Mouse (Mus musculus): Measurements from ENCODE around the gene 2410004P03Rik.

Gene 2410004P03Rik

DNA sequence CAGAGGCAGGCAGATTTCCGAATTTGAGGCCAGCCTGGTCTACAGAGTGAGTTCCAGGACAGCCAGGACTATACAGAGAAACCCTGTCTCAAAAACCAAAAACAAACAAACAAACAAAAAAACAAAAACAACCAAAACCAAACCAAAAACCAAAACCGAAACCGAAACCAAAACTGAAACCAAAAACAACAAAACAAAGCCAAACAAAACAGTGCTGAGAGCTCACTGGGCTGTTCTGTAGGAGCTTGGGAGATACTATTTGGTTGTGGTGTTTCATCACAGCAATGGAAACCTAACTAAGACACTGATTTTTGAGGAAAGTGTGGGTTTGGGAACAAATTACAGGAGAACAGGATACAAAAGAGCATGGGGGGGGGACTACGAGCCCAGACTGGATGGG, 10.6 kb upstream of the 2410004P03Rik start:
- DNase-seq (ENCODE audit: extremely low read depth, low read depth), result no peak

DNA sequence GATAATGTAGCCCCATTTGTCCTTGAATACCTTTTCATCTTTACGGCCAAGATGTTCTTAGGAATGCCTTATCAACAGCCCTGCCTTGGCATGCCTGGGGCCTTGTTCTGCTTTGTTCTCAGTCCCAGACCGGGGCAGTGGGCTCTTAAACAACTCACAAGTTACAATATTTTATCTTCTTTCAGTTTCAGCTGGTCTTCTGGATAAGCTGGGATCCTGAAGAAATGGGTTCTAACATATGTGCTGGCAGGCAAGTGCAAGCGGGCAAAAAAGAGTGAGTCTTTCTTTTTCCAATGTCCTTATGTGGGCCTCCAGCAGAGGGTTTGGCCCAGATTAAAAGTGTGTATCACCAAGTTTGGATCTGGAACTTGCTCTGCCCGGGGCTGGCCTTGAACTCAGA, 9.6 kb upstream of the 2410004P03Rik start:
- peak; percentile 70 for DNase-seq (ENCODE audit: extremely low read depth, low read depth)

DNA sequence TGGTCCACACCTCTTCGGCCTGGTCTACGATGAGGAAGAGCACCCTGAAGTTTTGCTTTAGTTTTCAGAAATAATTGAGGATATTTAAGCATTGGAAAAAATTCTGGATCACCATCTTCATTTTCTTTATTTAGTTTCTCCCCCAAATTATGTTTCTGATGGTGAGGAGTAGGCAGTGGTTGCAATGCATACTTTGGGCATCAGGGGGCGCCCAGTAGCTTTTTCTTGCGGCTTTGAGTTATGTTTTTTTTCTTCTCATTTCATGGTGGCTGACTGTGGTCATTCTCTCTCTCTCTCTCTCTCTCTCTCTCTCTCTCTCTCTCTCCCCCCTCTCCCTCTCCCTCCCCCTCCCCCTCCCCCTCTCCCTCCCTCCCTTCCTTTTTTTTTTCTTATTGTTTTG, 6.9 kb upstream of the 2410004P03Rik start:
- no peak for DNase-seq (ENCODE audit: extremely low read depth, low read depth)

DNA sequence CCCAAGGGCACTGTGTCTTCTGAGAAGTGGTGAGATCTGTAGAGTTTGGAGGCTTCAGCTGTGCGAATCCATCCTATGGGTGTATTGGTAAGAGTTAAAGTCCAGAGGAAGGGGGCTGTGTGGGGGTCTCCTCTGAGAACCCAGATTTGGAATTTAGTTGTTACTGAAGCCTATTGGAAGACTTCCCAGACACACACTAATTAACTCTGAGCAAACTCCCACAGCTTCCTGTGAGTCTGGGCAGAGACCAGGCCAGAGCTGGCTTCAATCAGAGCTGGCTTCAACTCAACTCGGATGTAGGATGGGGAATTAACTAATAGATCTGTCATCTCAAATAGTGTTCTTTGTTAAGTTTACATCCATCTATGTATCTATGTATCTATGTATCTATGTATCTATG, 4.2 kb upstream of the 2410004P03Rik start:
- no peak for DNase-seq (ENCODE audit: extremely low read depth, low read depth)

- DNase-seq (ENCODE audit: extremely low read depth, low read depth), result no peak
Observed at GRCm38 (mm10) chr12:17012067-17012899, 756 bp upstream of the 2410004P03Rik start.

DNA sequence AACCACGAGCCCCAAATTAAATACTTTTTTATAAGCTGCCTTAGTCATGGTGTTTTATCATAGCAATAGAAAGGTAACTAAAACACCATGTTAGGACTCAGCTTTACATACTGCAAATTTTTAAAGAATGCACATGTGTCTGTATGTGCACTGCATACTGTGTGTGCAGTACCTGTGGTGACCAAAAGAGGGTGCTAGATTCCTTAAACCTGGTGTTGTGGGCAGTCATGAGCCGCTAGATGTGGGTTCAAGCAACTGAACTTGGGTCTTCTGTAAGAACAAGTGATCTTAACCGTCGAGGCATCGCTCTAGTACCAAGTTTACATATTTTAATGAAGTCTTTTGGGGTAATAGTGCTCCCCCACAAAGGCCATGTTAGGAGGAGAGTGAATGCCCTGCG, 2.1 kb downstream of the 2410004P03Rik start:
- no peak for DNase-seq (ENCODE audit: extremely low read depth, low read depth)

GRCm38 (mm10) chr12:17001211-17001610, 10.3 kb downstream of the 2410004P03Rik start:
- no peak for DNase-seq (ENCODE audit: extremely low read depth, low read depth)

DNA sequence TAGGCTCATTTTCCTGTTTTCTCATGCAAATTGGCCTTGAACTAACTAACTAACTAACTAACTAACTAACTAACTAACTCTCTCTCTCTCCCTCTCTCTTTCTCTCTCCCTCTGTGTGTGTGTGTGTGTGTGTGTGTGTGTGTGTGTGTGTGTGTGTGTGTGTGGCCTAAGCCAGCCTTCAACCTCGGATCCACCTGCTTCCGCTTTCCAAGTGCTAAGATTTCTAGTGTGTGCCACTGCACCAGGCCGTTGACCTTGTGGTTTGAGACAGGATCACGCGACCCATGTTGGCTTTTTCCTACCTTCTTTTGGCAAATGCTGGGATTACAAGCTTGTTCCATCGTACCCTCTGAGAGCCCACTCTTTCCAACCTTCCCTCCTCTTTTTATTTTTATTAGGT, 10.9 kb downstream of the 2410004P03Rik start:
- DNase-seq (ENCODE audit: extremely low read depth, low read depth), result no peak

- peak; percentile 76 for DNase-seq (ENCODE audit: extremely low read depth, low read depth)
Observed at GRCm38 (mm10) chr12:16999739-17000497, 11.6 kb downstream of the 2410004P03Rik start, which contains the start of gene Pqlc3. Pqlc3 (minus strand) TSS chr12:17000408.

DNA sequence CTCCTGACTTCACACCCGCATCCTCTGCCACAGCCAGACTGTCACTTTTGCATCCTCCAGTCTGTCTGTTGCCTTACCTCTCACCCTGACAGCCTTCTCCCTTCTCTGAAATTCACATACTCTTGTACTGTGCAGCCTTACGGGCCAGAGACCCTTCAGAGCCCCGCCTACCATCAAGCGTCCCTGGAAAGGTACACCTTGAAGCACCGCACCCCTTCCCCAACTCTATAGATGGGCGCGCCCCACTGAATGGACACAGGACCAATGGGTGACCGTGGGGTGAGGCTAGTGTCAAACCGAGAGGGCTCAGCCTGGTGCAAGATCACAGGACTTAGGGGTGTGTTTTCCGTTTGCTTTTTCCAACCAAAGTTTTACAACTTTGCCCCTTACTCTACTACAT, 12.4 kb downstream of the 2410004P03Rik start:
- DNase-seq (ENCODE audit: extremely low read depth, low read depth), result no peak

DNA sequence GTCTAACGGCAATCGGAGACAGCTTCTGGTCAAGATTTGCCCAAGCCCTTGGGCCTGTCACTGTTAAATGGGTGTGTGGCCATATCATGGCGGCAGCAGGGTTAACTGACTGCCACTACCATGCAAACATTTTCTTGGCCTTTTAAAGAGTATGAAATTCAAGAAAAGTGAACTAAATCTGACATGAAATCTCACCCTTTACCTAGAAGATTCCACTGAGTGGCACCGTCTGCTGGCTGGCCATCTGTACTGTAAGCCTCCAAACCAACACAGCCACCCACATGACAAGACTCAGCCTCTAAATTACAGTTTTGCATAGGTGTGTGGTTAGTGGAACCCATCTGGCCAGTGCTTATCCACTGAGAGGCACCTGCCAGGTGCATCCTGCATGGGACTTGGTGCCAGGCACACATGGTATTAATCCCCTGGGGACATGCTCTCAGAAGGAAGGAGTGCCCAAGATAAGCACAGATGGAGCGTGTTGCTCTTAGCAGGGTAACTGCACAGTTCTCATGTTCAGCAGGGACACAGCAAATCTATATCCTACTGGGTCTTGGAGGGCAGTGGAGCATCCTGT, 14.6 kb downstream of the 2410004P03Rik start:
- DNase-seq (ENCODE audit: extremely low read depth, low read depth), result no peak

GRCm38 (mm10) chr12:16996281-16996680, 15.2 kb downstream of the 2410004P03Rik start:
- DNase-seq (ENCODE audit: extremely low read depth, low read depth), result no peak

DNA sequence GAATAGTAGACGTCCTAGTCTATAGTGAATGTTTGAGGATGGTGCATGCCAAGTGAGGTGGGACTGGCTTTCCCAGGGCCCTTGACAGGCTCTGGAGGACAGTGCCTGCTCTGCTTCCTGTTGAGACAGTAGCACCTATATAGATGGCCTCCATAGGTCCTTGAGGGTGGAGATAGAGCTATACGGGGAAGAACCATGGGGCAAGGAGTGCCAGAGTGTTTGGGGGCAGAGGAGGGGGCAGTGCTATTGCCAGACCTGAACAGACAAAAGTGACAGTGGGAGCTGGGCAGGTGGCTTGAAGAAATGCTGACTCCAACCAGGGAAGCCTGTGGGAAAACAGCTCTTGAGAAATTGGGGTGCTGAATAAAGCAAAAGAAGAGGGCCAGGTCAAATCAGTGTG, 17.2 kb downstream of the 2410004P03Rik start:
- no peak for DNase-seq (ENCODE audit: extremely low read depth, low read depth)

DNA sequence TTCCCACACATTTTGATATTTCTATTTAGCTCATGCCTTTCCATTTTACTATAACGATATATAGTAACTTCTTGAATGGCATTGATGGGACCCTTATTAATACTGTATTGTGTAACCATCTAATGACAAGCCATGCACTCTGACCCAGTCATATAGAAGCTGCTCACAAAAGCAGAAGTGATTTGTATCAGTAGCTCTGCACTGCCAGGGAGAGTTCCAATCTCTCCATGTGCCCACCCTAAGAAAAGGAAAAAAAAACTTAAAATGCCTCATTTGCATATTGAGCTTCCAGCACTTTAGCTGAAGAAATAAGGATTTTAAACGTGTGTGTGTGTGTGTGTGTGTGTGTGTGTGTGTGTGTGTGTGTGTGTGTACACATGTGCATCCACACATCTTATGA, 19.2 kb downstream of the 2410004P03Rik start:
- DNase-seq (ENCODE audit: extremely low read depth, low read depth), result no peak

DNA sequence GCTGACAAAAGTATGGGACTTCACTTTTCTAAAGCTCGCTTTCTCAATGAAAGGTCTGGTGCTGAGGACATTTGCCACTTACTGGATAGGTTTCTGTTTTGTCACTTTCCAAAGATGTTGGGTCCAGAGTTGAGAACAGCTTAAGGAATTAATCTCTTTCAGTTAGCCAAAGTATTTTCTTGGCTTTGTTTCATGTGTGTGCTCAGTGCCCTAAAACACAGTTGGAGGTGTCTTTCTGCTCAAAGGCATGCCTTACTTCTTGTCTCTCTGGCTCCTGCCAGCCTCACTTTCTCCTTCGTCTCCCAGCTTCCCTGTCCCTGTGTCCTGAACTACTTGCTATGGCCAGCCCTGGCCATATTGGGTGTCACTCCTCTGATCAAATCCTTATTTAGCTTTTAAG, 20.2 kb downstream of the 2410004P03Rik start:
- no peak for DNase-seq (ENCODE audit: extremely low read depth, low read depth)

DNA sequence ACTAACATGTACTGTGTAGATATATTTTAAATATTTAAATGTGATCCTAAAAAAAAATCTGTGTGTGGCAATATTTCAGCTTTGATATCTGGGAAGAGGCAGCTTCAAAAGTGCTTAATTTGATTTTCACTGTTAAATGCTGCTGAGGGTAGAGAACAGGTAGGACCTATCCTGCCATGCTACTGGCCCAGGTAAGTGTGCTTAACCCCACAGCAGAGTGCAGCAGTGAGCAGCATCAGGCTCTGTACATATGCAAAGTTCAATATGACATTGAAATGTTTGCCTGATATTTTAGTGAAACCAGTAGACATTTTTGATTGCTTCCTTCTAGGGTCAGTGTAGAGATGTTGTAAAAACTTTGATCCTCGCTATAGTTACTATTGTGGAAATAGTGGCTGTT, 25.7 kb downstream of the 2410004P03Rik start:
- DNase-seq (ENCODE audit: extremely low read depth, low read depth), result no peak

GRCm38 (mm10) chr12:16977120-16977519, 34.4 kb downstream of the 2410004P03Rik start:
- no peak for DNase-seq (ENCODE audit: extremely low read depth, low read depth)

DNA sequence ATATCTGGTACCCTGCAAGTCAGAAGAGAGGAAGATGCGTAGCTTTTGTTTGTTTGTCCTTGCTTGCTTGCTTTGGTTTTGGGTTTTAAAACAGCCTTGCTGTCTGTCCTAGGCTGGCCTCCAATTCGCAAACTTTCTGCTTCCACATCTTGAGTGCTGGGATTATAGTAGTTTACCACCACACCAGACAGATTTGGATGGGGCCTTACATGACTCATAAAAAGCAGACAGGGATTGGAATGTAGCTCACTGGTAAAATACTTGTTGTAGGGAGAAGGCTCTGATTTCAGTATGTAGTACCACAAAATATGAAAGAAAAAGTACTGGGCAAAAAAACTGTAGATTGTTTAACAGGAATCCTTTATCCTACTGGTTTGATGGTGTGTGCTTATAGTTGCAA, 44.7 kb downstream of the 2410004P03Rik start:
- DNase-seq (ENCODE audit: extremely low read depth, low read depth), result no peak

DNA sequence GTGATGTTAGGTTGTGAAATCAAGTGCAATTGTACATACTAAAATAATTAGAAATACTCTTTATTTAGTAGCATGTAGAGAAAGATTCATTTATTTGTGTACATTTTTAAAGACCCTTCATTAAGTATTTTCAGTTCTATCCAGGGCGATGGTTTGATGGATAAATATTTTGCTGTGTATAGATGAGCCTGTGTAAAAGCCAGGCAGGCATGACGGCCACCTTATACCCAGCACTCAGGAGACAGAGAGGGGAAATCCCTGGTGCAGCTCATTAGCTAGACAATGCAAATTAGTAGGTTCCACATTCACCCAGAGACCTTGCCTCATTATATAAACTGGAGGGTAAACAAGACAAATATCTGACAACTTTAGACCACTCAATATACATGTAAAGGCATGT, 48.2 kb downstream of the 2410004P03Rik start:
- no peak for DNase-seq (ENCODE audit: extremely low read depth, low read depth)

DNA sequence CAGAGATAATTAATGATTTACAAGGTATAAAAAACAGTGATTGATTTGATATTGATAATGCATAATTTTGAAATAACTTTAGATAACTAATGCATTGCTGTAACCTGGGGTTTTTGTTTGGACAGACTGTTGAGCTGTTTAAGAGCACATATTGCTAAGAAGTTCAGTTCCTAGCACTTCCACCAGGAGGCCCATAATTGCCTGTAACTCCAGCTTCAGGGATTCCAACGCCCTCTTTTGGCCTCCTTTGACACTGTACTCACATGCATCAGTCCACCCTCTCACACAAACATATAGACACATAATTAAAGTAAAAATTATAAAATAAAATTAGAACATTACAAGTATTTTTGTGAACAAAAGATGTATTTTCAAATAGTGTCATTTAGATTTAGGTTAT, 52.7 kb downstream of the 2410004P03Rik start:
- peak; percentile 18 for DNase-seq (ENCODE audit: extremely low read depth, low read depth)
